Mouse (Mus musculus) spleen, embryonic (tissue): ENCODE data around the gene Lgmn.

Source experiments
- CTCF ChIA-PET: fragments of 350-600 bp; sonication (Branson Sonifier 250); formaldehyde crosslinking; loops from one replicate; lab custom pipeline; 2022; lab: Charles Lee

The Lgmn gene

GRCm38 (mm10) chr12:102395537-102395936 is 44.1 kb downstream of the Lgmn start:
- CTCF ChIA-PET = no interaction called here

- CTCF ChIA-PET = interaction anchor here (0.6 kb wide), 1 partner anchor 67 kb away, joined by 12 read pairs; no protein-coding TSS in a partner anchor
Measured at GRCm38 (mm10) chr12:102394496-102394895, 45.1 kb downstream of the Lgmn start.

- CTCF ChIA-PET = interaction anchor here (0.5 to 3.1 kb wide), 8 partner anchors 13 to 1505 kb away, joined by 5 to 41 read pairs (median 10); no protein-coding TSS in a partner anchor
Measured at GRCm38 (mm10) chr12:102391982-102392381, 47.6 kb downstream of the Lgmn start.

- CTCF ChIA-PET = interaction anchor here (0.6 to 3.1 kb wide), 10 partner anchors 9 to 1504 kb away, joined by 4 to 41 read pairs (median 6); no protein-coding TSS in a partner anchor
Measured at GRCm38 (mm10) chr12:102391109-102391508, 48.5 kb downstream of the Lgmn start.

- CTCF ChIA-PET = interaction anchor here (0.5 to 1.0 kb wide), 4 partner anchors 8 to 75 kb away, joined by 4 to 15 read pairs (median 5); no protein-coding TSS in a partner anchor
Measured at GRCm38 (mm10) chr12:102390042-102390441, 49.6 kb downstream of the Lgmn start.

- CTCF ChIA-PET = interaction anchor here (0.7 to 1.3 kb wide), 3 partner anchors 100 to 236 kb away, joined by 3 to 4 read pairs (median 3); no protein-coding TSS in a partner anchor
Measured at GRCm38 (mm10) chr12:102387219-102387917, 52.2 kb downstream of the Lgmn start.

GRCm38 (mm10) chr12:102384819-102385218 is 54.8 kb downstream of the Lgmn start:
- CTCF ChIA-PET = no interaction called here

- CTCF ChIA-PET = no interaction called here
Measured at GRCm38 (mm10) chr12:102383288-102383687, 56.3 kb downstream of the Lgmn start.

GRCm38 (mm10) chr12:102382180-102382579 is 57.4 kb downstream of the Lgmn start:
- CTCF ChIA-PET = interaction anchor here (0.7 to 1.1 kb wide), 3 partner anchors 8 to 52 kb away, joined by 3 to 4 read pairs (median 4); no protein-coding TSS in a partner anchor

- CTCF ChIA-PET = no interaction called here
Measured at GRCm38 (mm10) chr12:102372322-102372721, 67.3 kb downstream of the Lgmn start.

- CTCF ChIA-PET = no interaction called here
Measured at GRCm38 (mm10) chr12:102370931-102371500, 68.6 kb downstream of the Lgmn start.

- CTCF ChIA-PET = interaction anchor here (0.5 to 0.7 kb wide), 2 partner anchors 39 to 202 kb away, joined by 3 read pairs; no protein-coding TSS in a partner anchor
Measured at GRCm38 (mm10) chr12:102369488-102370235, 70.0 kb downstream of the Lgmn start.

GRCm38 (mm10) chr12:102368556-102368955 is 71.1 kb downstream of the Lgmn start:
- CTCF ChIA-PET = interaction anchor here (1.0 kb wide), 1 partner anchor 14 kb away, joined by 3 read pairs; no protein-coding TSS in a partner anchor

- CTCF ChIA-PET = interaction anchor here (1.0 kb wide), 1 partner anchor 14 kb away, joined by 3 read pairs; no protein-coding TSS in a partner anchor
Measured at GRCm38 (mm10) chr12:102368066-102368465, 71.5 kb downstream of the Lgmn start.

GRCm38 (mm10) chr12:102367075-102367474 is 72.5 kb downstream of the Lgmn start:
- CTCF ChIA-PET = interaction anchor here (0.8 kb wide), 1 partner anchor 8 kb away, joined by 9 read pairs; no protein-coding TSS in a partner anchor

GRCm38 (mm10) chr12:102366126-102366816 is 73.3 kb downstream of the Lgmn start:
- CTCF ChIA-PET = interaction anchor here (0.8 kb wide), 1 partner anchor 9 kb away, joined by 9 read pairs; no protein-coding TSS in a partner anchor

GRCm38 (mm10) chr12:102365016-102365415 is 74.6 kb downstream of the Lgmn start:
- CTCF ChIA-PET = interaction anchor here (0.6 kb wide), 1 partner anchor 453 kb away, joined by 5 read pairs; no protein-coding TSS in a partner anchor

GRCm38 (mm10) chr12:102361189-102362161 is 78.1 kb downstream of the Lgmn start:
- CTCF ChIA-PET = no interaction called here

GRCm38 (mm10) chr12:102359390-102359789 is 80.2 kb downstream of the Lgmn start:
- CTCF ChIA-PET = no interaction called here
